Mouse (Mus musculus): ENCODE data around the gene Cdh16.

Gene Cdh16

DNA sequence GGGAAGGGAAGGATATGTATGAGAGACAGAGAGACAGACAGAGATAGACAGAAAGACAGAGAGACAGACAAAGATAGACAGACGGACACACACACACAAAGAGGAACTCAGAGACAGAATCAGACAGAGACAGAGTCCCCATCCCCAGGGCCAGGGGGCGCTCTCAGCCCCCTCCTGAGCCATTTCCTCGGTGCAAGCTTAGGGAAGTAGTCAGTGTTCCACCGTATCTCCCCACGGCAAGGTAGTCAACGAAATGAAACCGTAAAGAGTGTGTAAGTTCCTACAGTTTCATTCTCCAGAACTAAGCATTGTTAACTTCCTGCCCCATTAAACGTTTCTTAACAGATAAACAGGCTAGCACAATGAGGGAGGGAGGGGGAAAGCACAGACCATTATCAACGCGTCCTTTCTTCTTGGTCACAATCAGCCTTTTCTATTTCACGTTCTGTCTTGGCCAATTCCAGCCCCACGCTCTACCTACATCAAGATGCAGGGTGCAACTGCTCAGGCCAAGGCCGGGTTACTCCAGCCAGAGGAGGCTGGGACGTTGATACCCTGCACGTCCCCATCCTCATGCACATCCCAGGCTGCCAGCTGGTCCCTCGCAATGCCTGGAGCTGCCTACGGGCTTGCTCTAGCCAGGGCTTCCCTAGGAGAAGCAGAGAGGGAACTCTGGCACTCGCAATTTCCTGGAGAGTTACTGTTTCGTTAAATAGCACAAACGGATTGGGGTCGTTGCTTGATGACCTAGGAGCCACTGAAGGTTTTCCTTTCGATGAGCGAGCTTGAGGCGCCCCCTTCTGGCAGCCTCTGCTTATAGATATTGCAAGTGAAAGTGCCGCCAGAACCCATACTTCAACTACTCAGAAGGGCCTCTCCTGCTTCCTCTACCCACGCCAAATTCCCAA lies 53.5 kb downstream of the Cdh16 start:
- DNase-seq = peak; percentile 94

DNA sequence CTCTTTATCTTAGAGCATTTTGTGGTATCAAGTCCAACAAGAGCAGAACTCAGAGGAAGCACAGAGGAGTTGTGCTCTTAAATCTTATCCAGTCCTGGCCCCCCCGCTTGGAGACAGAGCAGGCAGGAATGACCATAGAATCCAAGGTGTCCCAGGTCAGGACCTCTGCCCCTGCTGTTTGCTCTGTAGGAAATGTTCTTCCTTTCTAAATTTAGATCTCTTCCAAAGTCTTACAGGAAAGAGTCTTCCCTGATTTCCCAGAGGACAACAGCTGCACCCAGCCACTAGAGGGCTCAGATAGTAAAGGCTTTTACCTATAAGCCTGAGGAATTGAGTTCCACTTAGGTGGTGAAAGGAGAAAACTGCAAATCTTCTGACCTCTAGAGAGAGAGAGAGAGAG lies 54.6 kb downstream of the Cdh16 start:
- DNase-seq = no peak

DNA sequence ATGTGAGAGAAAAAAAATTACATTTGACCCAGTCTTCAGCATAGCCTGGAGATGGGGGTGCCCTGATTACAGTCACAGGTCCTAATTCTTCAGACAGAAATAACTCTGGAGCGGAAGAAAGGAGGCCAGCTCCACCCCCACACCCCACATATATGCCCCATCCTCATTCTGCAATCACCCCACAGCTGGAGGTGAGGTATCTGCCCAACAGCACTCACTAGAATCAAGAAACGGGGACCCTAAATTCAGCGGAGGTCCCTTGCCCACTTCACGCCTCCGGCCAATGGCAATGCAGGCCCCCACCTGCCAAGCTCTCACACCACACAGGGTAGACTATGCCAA lies 58.8 kb downstream of the Cdh16 start:
- peak in 1 of 2 experiments; percentile 30 for DNase-seq

- DNase-seq = peak; percentile 94 to 97
These were observed 59.4 kb downstream of the Cdh16 start for GRCm38 (mm10) chr8:104564633-104565456.

- DNase-seq = no peak
These were observed 63.5 kb downstream of the Cdh16 start for GRCm38 (mm10) chr8:104560731-104561130.

GRCm38 (mm10) chr8:104557226-104557625 lies 67.0 kb downstream of the Cdh16 start:
- DNase-seq = no peak

DNA sequence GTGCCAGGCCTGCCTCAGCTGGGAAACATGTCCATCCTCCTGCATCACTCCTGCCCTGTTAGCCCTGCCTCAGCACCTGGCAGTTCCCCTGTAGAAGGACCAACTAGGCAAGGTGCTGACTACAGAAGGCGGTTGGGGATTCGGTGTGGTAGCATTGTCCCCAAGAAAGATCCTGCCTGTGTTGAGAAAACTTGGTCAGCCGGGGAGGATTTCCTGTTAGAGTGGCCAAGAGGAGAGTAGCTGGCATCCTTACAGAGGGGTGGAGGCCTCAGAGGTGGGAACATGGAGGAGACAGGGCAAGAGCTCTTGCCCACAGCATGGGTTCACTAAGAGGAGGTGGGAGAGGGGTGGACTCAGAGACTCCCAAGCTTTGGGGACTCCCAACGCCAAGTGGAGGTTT lies 69.0 kb downstream of the Cdh16 start:
- DNase-seq = no peak
